Mouse (Mus musculus): Measurements from ENCODE around the gene Rb1. TPM values are rescaled to one million over a fixed set of nuclear protein-coding genes. Genes with fewer than 3 reads are reported as not detected.

The Rb1 gene
- polyA plus RNA-seq, 1 experiment = 2.9 TPM

- peaks cover 5% of the 10 kb centered on the region; the same call in 1 of the 2 replicates for H3K4me1 ChIP-seq (ENCODE audit: control insufficient read depth, insufficient read depth, insufficient read length, low read length)
- no peaks in the 10 kb centered on the region for H3K27me3 ChIP-seq (ENCODE audit: control insufficient read depth, insufficient read depth, low read length)
- H3K36me3 ChIP-seq (ENCODE audit: control insufficient read depth, insufficient read depth, low read length) = no peaks in the 10 kb centered on the region
- 74% methylated on average over 5 of the region's 5 CpGs for WGBS
- H3K27ac ChIP-seq (ENCODE audit: insufficient read depth, low read depth, low read length) = no peak overlapping the region
- no peak for TF ChIP-seq POLR2A (IDR thresholded peaks at IDR 0.05; ENCODE audit: low read depth, low read length)
- no peak overlapping the region for H3K4me3 ChIP-seq (ENCODE audit: low read depth, low read length)
Measured at GRCm38 (mm10) chr14:73137234-73137633, 188.4 kb downstream of the Rb1 start.

Other genes with a start within 250 kb of the Rb1 start
- 6.4 and 10.1 TPM in 2 replicates for gene Rcbtb2, start 202.8 kb downstream of the Rb1 start, polyA plus RNA-seq (2012; rRNA removed)
- 0.33 and 0.91 TPM in 2 replicates for gene Lpar6, start 87.9 kb downstream of the Rb1 start, polyA plus RNA-seq (2012; rRNA removed)
- 515 and 990 TPM in 2 replicates for gene Itm2b, start 59.5 kb upstream of the Rb1 start, polyA plus RNA-seq (2012; rRNA removed)
- 4.5 and 8.7 TPM in 2 replicates for gene Med4, start 184.2 kb upstream of the Rb1 start, polyA plus RNA-seq (2012; rRNA removed)
- 8.8 and 17.4 TPM in 2 replicates for gene Sucla2, start 199.5 kb upstream of the Rb1 start, polyA plus RNA-seq (2012; rRNA removed)
- 0.15 and 0.42 TPM in 2 replicates for gene Nudt15, start 222.4 kb upstream of the Rb1 start, polyA plus RNA-seq (2012; rRNA removed)